8 mouse cellular contexts compared by ENCODE assay signal in the genomic region with DNA sequence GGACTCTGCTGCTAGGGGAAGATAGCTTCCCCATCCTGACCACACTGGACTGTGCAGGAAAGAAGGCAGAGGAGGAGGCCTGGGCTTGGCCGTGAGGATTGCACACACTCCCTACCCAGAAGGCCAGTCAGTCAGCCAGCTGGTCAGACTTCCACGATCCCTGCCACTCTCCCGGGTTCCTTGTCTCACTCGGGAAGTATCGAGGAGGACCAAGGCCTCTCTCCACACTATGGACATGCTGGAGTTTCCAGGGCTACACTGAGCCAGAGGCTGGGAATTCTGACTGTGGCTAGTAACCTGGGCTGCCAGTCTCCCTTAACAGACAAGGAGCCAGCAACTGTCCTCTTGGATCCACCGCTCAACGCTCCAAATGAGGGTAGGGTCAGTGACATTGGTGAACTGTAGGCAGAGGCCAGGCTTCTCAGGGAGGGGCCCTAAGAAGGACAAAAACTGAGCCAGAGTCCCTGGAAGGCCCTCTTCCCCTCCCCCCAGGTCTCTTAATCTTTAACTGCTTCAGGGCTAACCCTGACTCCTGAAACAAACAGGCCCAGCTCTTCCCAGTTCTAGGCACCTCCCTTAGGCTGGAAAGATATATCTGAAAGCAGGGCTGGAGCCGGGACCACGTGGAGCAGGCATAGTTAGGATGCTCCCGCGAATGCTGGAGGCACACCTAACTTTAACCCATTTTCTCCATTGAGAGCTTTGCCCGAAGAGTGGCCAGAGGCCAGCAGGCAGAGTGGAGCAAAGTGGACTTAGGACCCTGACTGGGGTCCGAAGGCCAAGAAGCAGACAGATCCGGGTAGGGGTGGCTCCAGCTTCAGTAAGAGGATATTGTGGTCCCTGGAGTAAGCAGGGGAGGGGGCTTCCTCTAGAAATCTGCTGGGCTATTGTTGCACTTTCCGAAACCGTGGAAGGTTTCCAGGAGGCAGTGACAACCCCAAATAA. TPM values are rescaled to one million over a fixed set of nuclear protein-coding genes. Genes with fewer than 3 reads are reported as not detected.
DNase-seq lines count a peak whose midpoint lies in the region; ATAC-seq lines count a peak whose summit lies in the region.

No protein-coding gene starts in this region.

- DNase-seq in ovary, postnatal 36 days (ENCODE audit: low spot score), result peak; percentile 63
- no peak for DNase-seq in ovary, postnatal 14 days (ENCODE audit: low spot score)
- peak; percentile 69 for DNase-seq in forebrain, embryonic 10.5 days (ENCODE audit: extremely low spot score, low spot score)
- no peak for DNase-seq in liver, embryonic 11.5 days (ENCODE audit: low spot score)
- DNase-seq in left cerebral cortex, adult 9 months (ENCODE audit: low spot score in 2 of 2), result no peak

- no peaks in the 10 kb centered on the region for H3K9me3 ChIP-seq in forebrain, embryonic 10.5 days
- no peaks in the 10 kb centered on the region for H3K9me3 ChIP-seq in hindbrain, embryonic 15.5 days
- H3K9me3 ChIP-seq in liver, embryonic 11.5 days (ENCODE audit: control insufficient read depth, low read length), result no peaks in the 10 kb centered on the region
- H3K9me3 ChIP-seq in neural tube, embryonic 14.5 days (ENCODE audit: control insufficient read depth, low read length), result no peaks in the 10 kb centered on the region

- peak overlapping the region; percentile 95 for H3K4me3 ChIP-seq in forebrain, embryonic 10.5 days
- peak overlapping the region; percentile 91 for H3K4me3 ChIP-seq in hindbrain, embryonic 15.5 days
- H3K4me3 ChIP-seq in liver, embryonic 11.5 days (ENCODE audit: low read depth, low read length), result peak overlapping the region; percentile 72
- H3K4me3 ChIP-seq in neural tube, embryonic 14.5 days (ENCODE audit: low read depth, low read length), result peak overlapping the region; percentile 92

- peaks cover 60% of the 10 kb centered on the region for H3K4me1 ChIP-seq in forebrain, embryonic 10.5 days
- H3K4me1 ChIP-seq in hindbrain, embryonic 15.5 days (replicated peaks), result peaks cover 52% of the 10 kb centered on the region
- peaks cover 35% of the 10 kb centered on the region for H3K4me1 ChIP-seq in liver, embryonic 11.5 days (replicated peaks; ENCODE audit: control insufficient read depth, insufficient read depth, low read length)
- H3K4me1 ChIP-seq in neural tube, embryonic 14.5 days (ENCODE audit: control insufficient read depth, insufficient read depth, low read length), result peaks cover 38% of the 10 kb centered on the region

- ATAC-seq in hindbrain, embryonic 15.5 days (ENCODE audit: low FRiP score, low read depth), result peak; percentile 21
- peak; percentile 26; the same call in 1 of the 2 replicates for ATAC-seq in liver, embryonic 11.5 days (replicated peaks; ENCODE audit: low FRiP score)
- peak; percentile 18; the same call in 1 of the 2 replicates for ATAC-seq in neural tube, embryonic 14.5 days (ENCODE audit: low read depth)
- ATAC-seq in megakaryocyte-erythroid progenitor cell, adult 5-6 weeks (replicated peaks; ENCODE audit: low FRiP score, low TSS enrichment, poor library complexity, severe bottlenecking), result no peak

- H3K4me2 ChIP-seq in hindbrain, embryonic 15.5 days, result peak overlapping the region; percentile 83
- peak overlapping the region; percentile 82 for H3K4me2 ChIP-seq in liver, embryonic 11.5 days
- peak overlapping the region; percentile 99 for H3K4me2 ChIP-seq in neural tube, embryonic 14.5 days (ENCODE audit: low read depth, low read length)

- H3K9ac ChIP-seq in hindbrain, embryonic 15.5 days, result peak overlapping the region; percentile 98
- peak overlapping the region; percentile 75 for H3K9ac ChIP-seq in liver, embryonic 11.5 days (ENCODE audit: low read depth, low read length)
- H3K9ac ChIP-seq in neural tube, embryonic 14.5 days (replicated peaks; ENCODE audit: low read depth, low read length), result peak overlapping the region; percentile 99

- peaks cover 23% of the 10 kb centered on the region for H3K36me3 ChIP-seq in forebrain, embryonic 10.5 days (replicated peaks)
- H3K36me3 ChIP-seq in hindbrain, embryonic 15.5 days, result no peaks in the 10 kb centered on the region
- H3K36me3 ChIP-seq in liver, embryonic 11.5 days (ENCODE audit: control insufficient read depth, insufficient read depth, low read length), result no peaks in the 10 kb centered on the region
- H3K36me3 ChIP-seq in neural tube, embryonic 14.5 days (ENCODE audit: control insufficient read depth, insufficient read depth, low read length), result no peaks in the 10 kb centered on the region

- H3K27me3 ChIP-seq in forebrain, embryonic 10.5 days (ENCODE audit: poor library complexity, severe bottlenecking), result no peaks in the 10 kb centered on the region
- H3K27me3 ChIP-seq in hindbrain, embryonic 15.5 days, result no peaks in the 10 kb centered on the region
- H3K27me3 ChIP-seq in liver, embryonic 11.5 days (replicated peaks; ENCODE audit: control insufficient read depth, insufficient read depth, low read length), result peaks cover 67% of the 10 kb centered on the region
- H3K27me3 ChIP-seq in neural tube, embryonic 14.5 days (ENCODE audit: control insufficient read depth, insufficient read depth, low read length), result no peaks in the 10 kb centered on the region

- peak overlapping the region; percentile 100 for H3K27ac ChIP-seq in forebrain, embryonic 10.5 days
- H3K27ac ChIP-seq in hindbrain, embryonic 15.5 days (replicated peaks), result peak overlapping the region; percentile 98
- H3K27ac ChIP-seq in liver, embryonic 11.5 days (ENCODE audit: low read depth, low read length), result peak overlapping the region; percentile 95
- H3K27ac ChIP-seq in neural tube, embryonic 14.5 days (ENCODE audit: low read depth, low read length), result peak overlapping the region; percentile 98

- under 1% methylated on average over 16 of the region's 16 CpGs for WGBS in forebrain, embryonic 10.5 days
- 9% methylated on average over 16 of the region's 16 CpGs for WGBS in hindbrain, embryonic 15.5 days
- 13% methylated on average over 16 of the region's 16 CpGs for WGBS in liver, embryonic 11.5 days
- WGBS in neural tube, embryonic 14.5 days, result 4% methylated on average over 16 of the region's 16 CpGs

RNA-seq across cellular contexts. Expression of a gene that starts 33.5 kb away (rescaled TPM):
- 90.6 and 93.2 TPM in 2 replicates for polyA plus RNA-seq in forebrain, embryonic 10.5 days (2016; fragmentation: Nextera tagmentation; extraction: Ambion mirVana)
- polyA plus RNA-seq in hindbrain, embryonic 15.5 days (2015; fragmentation: Nextera tagmentation; extraction: Ambion mirVana), result 112 and 116 TPM in 2 replicates
- 59.4 and 64.5 TPM in 2 replicates for polyA plus RNA-seq in liver, embryonic 11.5 days (2014; fragmentation: Nextera tagmentation; extraction: Ambion mirVana)
- polyA plus RNA-seq in neural tube, embryonic 14.5 days (2014; fragmentation: Nextera tagmentation; extraction: Ambion mirVana), result 78.8 and 90.6 TPM in 2 replicates
- total RNA-seq in megakaryocyte-erythroid progenitor cell, adult 5-6 weeks (2014; fragmentation: Nextera tagmentation), result 47.0 and 56.6 TPM in 2 replicates
- total RNA-seq in megakaryocyte-erythroid progenitor cell, adult 5-6 weeks (2017), result 33.2 and 37.4 TPM in 2 replicates

RNA-seq across cellular contexts. Expression of a gene that starts 48.1 kb away (rescaled TPM):
- polyA plus RNA-seq in forebrain, embryonic 10.5 days (2016; fragmentation: Nextera tagmentation; extraction: Ambion mirVana), result 13.7 and 16.1 TPM in 2 replicates
- polyA plus RNA-seq in hindbrain, embryonic 15.5 days (2015; fragmentation: Nextera tagmentation; extraction: Ambion mirVana), result 11.5 and 12.5 TPM in 2 replicates
- 6.7 and 8.8 TPM in 2 replicates for polyA plus RNA-seq in liver, embryonic 11.5 days (2014; fragmentation: Nextera tagmentation; extraction: Ambion mirVana)
- polyA plus RNA-seq in neural tube, embryonic 14.5 days (2014; fragmentation: Nextera tagmentation; extraction: Ambion mirVana), result 17.0 and 20.8 TPM in 2 replicates
- 25.6 and 30.1 TPM in 2 replicates for total RNA-seq in megakaryocyte-erythroid progenitor cell, adult 5-6 weeks (2014; fragmentation: Nextera tagmentation)
- total RNA-seq in megakaryocyte-erythroid progenitor cell, adult 5-6 weeks (2017), result 6.7 and 7.0 TPM in 2 replicates

Comparison
In these comparisons a context has a peak if more than half of its experiments do, and no peak if none do; other contexts are left out.
1. DNase-seq: peak in ovary, postnatal 36 days (single experiment) and forebrain, embryonic 10.5 days (single experiment); none in ovary, postnatal 14 days (single experiment), liver, embryonic 11.5 days (single experiment) and left cerebral cortex, adult 9 months (0 of 2).
2. Peak in every context shown above with its lines, with median percentiles within 50 percentile points of each other: H3K27ac ChIP-seq, H3K4me3 ChIP-seq, H3K4me2 ChIP-seq and H3K9ac ChIP-seq.